Mouse (Mus musculus): ENCODE data around the gene Nadk2.

Gene Nadk2

GRCm38 (mm10) chr15:9090662-9091061 lies 19.6 kb downstream of the Nadk2 start:
- Histone ChIP-seq H3K27me3 (ENCODE audit: insufficient read depth, low read length) (no peaks in the 10 kb centered on the region), H3K36me3 (ENCODE audit: insufficient read depth, low read length) (peaks cover 72% of the 10 kb centered on the region), H3K9me3 (ENCODE audit: low read length) (no peaks in the 10 kb centered on the region), H3K4me3 (replicated peaks; ENCODE audit: low read length) (no peak overlapping the region), H3K4me1 (replicated peaks; ENCODE audit: low read depth, low read length) (peaks cover 52% of the 10 kb centered on the region)
- TF ChIP-seq POU5F1 (IDR thresholded peaks at IDR 0.05; ENCODE audit: borderline replicate concordance, low read length) (no peak), NANOG (IDR thresholded peaks at IDR 0.05; ENCODE audit: borderline replicate concordance, low read length) (no peak), CTCF (conservative IDR thresholded peaks at IDR 0.05; ENCODE audit: low read length) (no peak)

- TF ChIP-seq NANOG (IDR thresholded peaks at IDR 0.05; ENCODE audit: borderline replicate concordance, low read length) (no peak), CTCF (conservative IDR thresholded peaks at IDR 0.05; ENCODE audit: low read length) (no peak), POU5F1 (IDR thresholded peaks at IDR 0.05; ENCODE audit: borderline replicate concordance, low read length) (no peak)
- H3K27me3 ChIP-seq (ENCODE audit: insufficient read depth, low read length): no peaks in the 10 kb centered on the region
- no peaks in the 10 kb centered on the region for H3K9me3 ChIP-seq (ENCODE audit: low read length)
- H3K4me1 ChIP-seq (replicated peaks; ENCODE audit: low read depth, low read length): peaks cover 21% of the 10 kb centered on the region
- peaks cover 78% of the 10 kb centered on the region for H3K36me3 ChIP-seq (ENCODE audit: insufficient read depth, low read length)
- H3K4me3 ChIP-seq (replicated peaks; ENCODE audit: low read length): peak overlapping the region; percentile 66
Measured at GRCm38 (mm10) chr15:9093598-9094365, 22.7 kb downstream of the Nadk2 start.

GRCm38 (mm10) chr15:9094366-9094750 lies 23.3 kb downstream of the Nadk2 start:
- H3K27me3 ChIP-seq (ENCODE audit: insufficient read depth, low read length): no peaks in the 10 kb centered on the region
- TF ChIP-seq NANOG (IDR thresholded peaks at IDR 0.05; ENCODE audit: borderline replicate concordance, low read length) (no peak), CTCF (conservative IDR thresholded peaks at IDR 0.05; ENCODE audit: low read length) (no peak), POU5F1 (IDR thresholded peaks at IDR 0.05; ENCODE audit: borderline replicate concordance, low read length) (no peak)
- H3K9me3 ChIP-seq (ENCODE audit: low read length): no peaks in the 10 kb centered on the region
- peaks cover 20% of the 10 kb centered on the region for H3K4me1 ChIP-seq (replicated peaks; ENCODE audit: low read depth, low read length)
- H3K36me3 ChIP-seq (ENCODE audit: insufficient read depth, low read length): peaks cover 77% of the 10 kb centered on the region
- peak overlapping the region; percentile 66 for H3K4me3 ChIP-seq (replicated peaks; ENCODE audit: low read length)

- TF ChIP-seq NANOG (IDR thresholded peaks at IDR 0.05; ENCODE audit: borderline replicate concordance, low read length): no peak
- no peak for TF ChIP-seq CTCF (conservative IDR thresholded peaks at IDR 0.05; ENCODE audit: low read length)
- no peak for TF ChIP-seq POU5F1 (IDR thresholded peaks at IDR 0.05; ENCODE audit: borderline replicate concordance, low read length)
- H3K4me3 ChIP-seq (replicated peaks; ENCODE audit: low read length): no peak overlapping the region
Measured at GRCm38 (mm10) chr15:9096865-9097264, 25.8 kb downstream of the Nadk2 start.

GRCm38 (mm10) chr15:9100446-9101077 lies 29.5 kb downstream of the Nadk2 start:
- TF ChIP-seq NANOG (IDR thresholded peaks at IDR 0.05; ENCODE audit: borderline replicate concordance, low read length) (no peak), CTCF (conservative IDR thresholded peaks at IDR 0.05; ENCODE audit: low read length) (no peak), POU5F1 (IDR thresholded peaks at IDR 0.05; ENCODE audit: borderline replicate concordance, low read length) (no peak)
- Histone ChIP-seq H3K4me3 (replicated peaks; ENCODE audit: low read length) (no peak overlapping the region), H3K4me1 (replicated peaks; ENCODE audit: low read depth, low read length) (peaks cover 2% of the 10 kb centered on the region; the same call in 1 of the 2 replicates), H3K27me3 (ENCODE audit: insufficient read depth, low read length) (no peaks in the 10 kb centered on the region), H3K9me3 (ENCODE audit: low read length) (no peaks in the 10 kb centered on the region), H3K36me3 (ENCODE audit: insufficient read depth, low read length) (peaks cover 96% of the 10 kb centered on the region)

More at GRCm38 (mm10) chr15:9096865-9097264, 25.8 kb downstream of the Nadk2 start:
- Histone ChIP-seq H3K27me3 (ENCODE audit: insufficient read depth, low read length) (no peaks in the 10 kb centered on the region), H3K4me1 (replicated peaks; ENCODE audit: low read depth, low read length) (peaks cover 20% of the 10 kb centered on the region), H3K9me3 (ENCODE audit: low read length) (no peaks in the 10 kb centered on the region), H3K36me3 (ENCODE audit: insufficient read depth, low read length) (peaks cover 84% of the 10 kb centered on the region)

GRCm38 (mm10) chr15:9106303-9107074 lies 35.4 kb downstream of the Nadk2 start:
- Histone ChIP-seq H3K9me3 (ENCODE audit: low read length) (no peaks in the 10 kb centered on the region), H3K4me3 (replicated peaks; ENCODE audit: low read length) (no peak overlapping the region), H3K36me3 (ENCODE audit: insufficient read depth, low read length) (peaks cover 82% of the 10 kb centered on the region), H3K27me3 (ENCODE audit: insufficient read depth, low read length) (no peaks in the 10 kb centered on the region), H3K4me1 (replicated peaks; ENCODE audit: low read depth, low read length) (no peaks in the 10 kb centered on the region)
- TF ChIP-seq POU5F1 (IDR thresholded peaks at IDR 0.05; ENCODE audit: borderline replicate concordance, low read length) (no peak), NANOG (IDR thresholded peaks at IDR 0.05; ENCODE audit: borderline replicate concordance, low read length) (no peak), CTCF (conservative IDR thresholded peaks at IDR 0.05; ENCODE audit: low read length) (no peak)

- Histone ChIP-seq H3K9me3 (ENCODE audit: low read length) (no peaks in the 10 kb centered on the region), H3K27me3 (ENCODE audit: insufficient read depth, low read length) (no peaks in the 10 kb centered on the region), H3K36me3 (ENCODE audit: insufficient read depth, low read length) (peaks cover 82% of the 10 kb centered on the region), H3K4me3 (replicated peaks; ENCODE audit: low read length) (no peak overlapping the region), H3K4me1 (replicated peaks; ENCODE audit: low read depth, low read length) (peaks cover 12% of the 10 kb centered on the region; the same call in 1 of the 2 replicates)
- TF ChIP-seq CTCF (conservative IDR thresholded peaks at IDR 0.05; ENCODE audit: low read length) (no peak), POU5F1 (IDR thresholded peaks at IDR 0.05; ENCODE audit: borderline replicate concordance, low read length) (no peak), NANOG (IDR thresholded peaks at IDR 0.05; ENCODE audit: borderline replicate concordance, low read length) (no peak)
Measured at GRCm38 (mm10) chr15:9110526-9111347, 39.7 kb downstream of the Nadk2 start.
